Mouse (Mus musculus) liver, embryonic 15.5 days (tissue): Measurements from ENCODE around the gene Coro7. TPM values are rescaled to one million over a fixed set of nuclear protein-coding genes. Genes with fewer than 3 reads are reported as not detected.

ENCODE experiments used
- ATAC-seq: fragments of 200-750 bp; cut with Nextera tagmentation; 2 replicates; pipeline ENCODE4 v1.8.0; 2017; ENCODE audit warnings: moderate number of reproducible peaks, mild to moderate bottlenecking, moderate library complexity; ENCODE audit not compliant: insufficient read depth
- H3K27ac ChIP-seq: fragments of 300-500 bp; sonication (generic); replicated peaks from 2 replicates; pipeline ENCODE4 v1.5.1; 2015; ENCODE audit warnings: mild to moderate bottlenecking, inconsistent platforms
- H3K27me3 ChIP-seq: fragments of 300-500 bp; sonication (generic); 2 replicates; pipeline ENCODE4 v1.6.1; 2015; ENCODE audit warnings: mild to moderate bottlenecking, inconsistent platforms
- H3K36me3 ChIP-seq: fragments of 300-500 bp; sonication (generic); replicated peaks from 2 replicates; pipeline ENCODE4 v1.6.1; 2015; ENCODE audit warnings: moderate library complexity, mild to moderate bottlenecking, inconsistent platforms
- H3K4me1 ChIP-seq: fragments of 300-500 bp; sonication (generic); replicated peaks from 2 replicates; pipeline ENCODE4 v1.6.1; 2015; ENCODE audit warnings: inconsistent platforms
- H3K4me2 ChIP-seq: fragments of 300-500 bp; sonication (generic); 2 replicates; pipeline ENCODE4 v1.6.1; 2015; ENCODE audit warnings: moderate library complexity, mild to moderate bottlenecking, inconsistent platforms
- H3K4me3 ChIP-seq: fragments of 300-500 bp; sonication (generic); replicated peaks from 2 replicates; pipeline ENCODE4 v1.5.1; 2015; ENCODE audit warnings: mild to moderate bottlenecking, inconsistent platforms
- H3K9ac ChIP-seq: fragments of 300-500 bp; sonication (generic); 2 replicates; pipeline ENCODE4 v1.6.1; 2015; ENCODE audit warnings: moderate library complexity, mild to moderate bottlenecking, inconsistent platforms
- H3K9me3 ChIP-seq: fragments of 300-500 bp; sonication (generic); replicated peaks from 2 replicates; pipeline ENCODE4 v1.6.1; 2016; ENCODE audit warnings: inconsistent platforms
- WGBS: fragments of 180-500 bp; shearing (Covaris S2); methylation state at CpG from one replicate; pipeline ENCODE4 v1.1.7; 2015; ENCODE audit warnings: mixed read lengths; ENCODE audit not compliant: insufficient replicate concordance; 5-methylcytosine and 5-hydroxymethylcytosine counted together
- polyA plus RNA-seq: library from polyadenylated mRNA; unstranded; fragments of >200 nt; fragmentation: Nextera tagmentation; extraction: Ambion mirVana; gene quantifications from 2 replicates; pipeline ENCODE4 v1.2.1, GENCODE M21; 2015

The Coro7 gene
- polyA plus RNA-seq, 1 experiment from 2014 or later, result 10.5 TPM

DNA sequence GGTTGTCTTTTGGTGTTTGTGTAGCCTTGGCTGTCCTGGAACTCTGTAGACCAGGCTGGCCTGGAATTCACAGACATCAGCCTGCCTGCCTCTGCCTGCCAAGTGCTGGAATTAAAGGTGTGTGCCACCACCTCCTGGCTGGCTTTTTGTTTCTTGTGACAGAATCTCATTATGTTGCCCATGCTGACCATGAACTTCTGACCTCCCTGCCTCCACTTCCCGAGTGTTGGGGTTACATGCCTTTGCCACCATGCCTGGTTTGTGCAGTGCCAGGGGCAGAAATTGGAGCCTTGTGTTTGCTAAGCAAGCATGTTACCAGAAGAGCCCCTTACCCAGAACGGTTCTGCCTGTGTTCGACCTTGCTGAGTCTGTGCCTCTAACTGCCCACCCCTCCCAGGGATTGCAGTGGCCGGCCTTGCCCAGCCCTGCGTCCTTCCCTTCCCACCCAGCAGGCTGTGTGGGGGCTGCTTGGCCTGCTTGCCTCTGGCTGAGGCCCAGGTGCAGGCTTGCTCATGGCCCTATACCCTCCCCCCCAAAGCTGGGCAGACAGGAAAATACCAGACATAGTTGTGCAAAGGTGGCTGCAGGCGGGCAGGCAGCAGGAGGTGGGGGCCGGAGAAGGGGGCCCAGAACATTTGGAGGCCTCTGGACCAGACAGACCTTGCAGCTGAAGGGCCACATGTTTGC, 76.7 kb downstream of the Coro7 start:
- WGBS, result 56% methylated on average over 7 of the region's 7 CpGs
- H3K4me1 ChIP-seq, result peaks cover 75% of the 10 kb centered on the region

DNA sequence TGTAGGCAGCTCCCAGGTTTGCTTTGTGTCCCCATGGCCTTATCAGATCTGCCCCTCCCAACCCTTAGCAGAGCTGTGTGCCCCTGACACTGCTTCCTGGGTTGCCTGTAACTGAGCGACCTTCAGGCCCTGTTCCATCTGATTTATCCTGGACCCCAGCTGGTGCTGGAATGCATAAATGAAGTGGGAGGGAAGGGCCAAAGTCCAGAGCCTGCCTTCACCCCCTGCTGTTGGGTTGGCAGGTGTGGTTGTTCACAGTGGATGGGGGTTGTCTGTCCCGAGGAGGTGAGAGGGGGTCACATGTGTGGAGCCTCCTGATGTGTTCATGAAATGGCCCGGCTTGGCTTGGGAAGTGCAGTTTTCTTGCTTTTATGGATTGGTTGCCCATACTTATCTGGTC, 77.4 kb downstream of the Coro7 start:
- Histone ChIP-seq H3K9ac (no peak overlapping the region), H3K4me1 (peaks cover 71% of the 10 kb centered on the region), H3K27ac (peak overlapping the region; percentile 29; the same call in 1 of the 2 replicates), H3K4me3 (no peak overlapping the region), H3K27me3 (peaks cover 8% of the 10 kb centered on the region; the same call in 1 of the 2 replicates), H3K4me2 (peak overlapping the region; percentile 2; the same call in 1 of the 2 replicates), H3K9me3 (no peaks in the 10 kb centered on the region), H3K36me3 (no peaks in the 10 kb centered on the region)
- WGBS, result 27% methylated on average over 3 of the region's 3 CpGs
- peak; percentile 35; the same call in 1 of the 2 replicates for ATAC-seq

More for the DNA sequence above, 76.7 kb downstream of the Coro7 start:
- no peak overlapping the region for H3K4me3 ChIP-seq
- no peak overlapping the region for H3K9ac ChIP-seq
- no peaks in the 10 kb centered on the region for H3K36me3 ChIP-seq
- no peaks in the 10 kb centered on the region for H3K9me3 ChIP-seq
- ATAC-seq, result no peak
- H3K27ac ChIP-seq, result peak overlapping the region; percentile 29; the same call in 1 of the 2 replicates
- peaks cover 2% of the 10 kb centered on the region; the same call in 1 of the 2 replicates for H3K27me3 ChIP-seq
- no peak overlapping the region for H3K4me2 ChIP-seq

DNA sequence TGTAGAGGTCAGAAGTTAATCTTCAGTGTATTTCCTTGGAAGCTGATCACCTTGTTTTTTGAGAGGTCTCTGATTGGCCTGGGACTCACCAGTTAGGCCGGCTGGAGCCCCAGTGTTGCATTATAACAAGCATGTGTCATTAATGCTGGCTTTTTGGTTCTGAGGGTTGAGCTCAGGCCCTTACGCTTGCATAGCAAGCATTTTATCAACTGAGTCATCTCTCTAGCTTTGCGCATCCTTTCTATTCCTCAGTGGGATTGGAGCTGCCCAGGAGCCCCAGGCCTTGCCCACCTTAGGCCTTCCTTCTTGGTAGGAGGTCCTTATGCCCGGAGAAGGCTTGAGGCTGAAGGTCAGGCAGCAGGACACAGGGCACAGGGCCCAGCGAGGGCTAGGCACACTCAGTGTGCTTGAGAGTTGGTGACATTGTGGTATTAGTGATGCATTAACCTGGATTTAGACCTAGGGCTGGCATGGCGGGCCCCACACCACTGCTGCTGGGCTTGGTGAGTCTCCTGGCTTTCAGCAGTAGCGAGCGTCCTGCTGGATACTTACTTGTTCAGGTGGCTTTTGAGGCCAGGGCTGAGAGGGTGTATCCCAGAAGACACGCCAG, 78.8 kb downstream of the Coro7 start:
- peaks cover 69% of the 10 kb centered on the region for H3K4me1 ChIP-seq
- no peak overlapping the region for H3K9ac ChIP-seq
- WGBS, result 55% methylated on average over 9 of the region's 9 CpGs
- no peak overlapping the region for H3K4me3 ChIP-seq
- peaks cover 22% of the 10 kb centered on the region for H3K27me3 ChIP-seq
- no peak for ATAC-seq
- no peak overlapping the region for H3K4me2 ChIP-seq
- no peaks in the 10 kb centered on the region for H3K9me3 ChIP-seq
- no peak overlapping the region for H3K27ac ChIP-seq
- H3K36me3 ChIP-seq, result no peaks in the 10 kb centered on the region

DNA sequence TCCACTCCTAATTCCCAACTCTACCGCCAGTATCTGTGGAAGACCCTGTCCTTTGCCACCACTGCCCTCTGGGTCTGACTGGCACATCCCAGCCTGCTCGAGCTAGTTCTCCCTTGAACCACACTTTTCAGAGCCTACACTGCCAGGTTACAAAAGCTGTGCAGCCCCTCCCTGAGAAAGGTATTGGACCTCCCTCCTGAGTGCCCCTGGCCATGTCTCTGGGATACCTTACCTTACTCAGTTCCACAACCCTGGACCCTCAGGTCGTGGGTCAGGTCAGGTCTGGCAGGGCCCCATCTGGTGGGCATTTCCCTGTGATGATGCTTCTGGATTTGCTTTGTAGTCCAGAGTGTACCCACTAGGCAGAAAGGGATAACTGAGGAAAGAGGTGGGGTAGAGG, 80.0 kb downstream of the Coro7 start:
- peaks cover 33% of the 10 kb centered on the region for H3K27me3 ChIP-seq
- H3K27ac ChIP-seq, result no peak overlapping the region
- H3K4me3 ChIP-seq, result no peak overlapping the region
- H3K9ac ChIP-seq, result no peak overlapping the region
- peaks cover 71% of the 10 kb centered on the region for H3K4me1 ChIP-seq
- WGBS, result 51% methylated on average over 3 of the region's 3 CpGs
- no peaks in the 10 kb centered on the region for H3K9me3 ChIP-seq
- no peak overlapping the region for H3K4me2 ChIP-seq
- no peak for ATAC-seq
- H3K36me3 ChIP-seq, result no peaks in the 10 kb centered on the region

DNA sequence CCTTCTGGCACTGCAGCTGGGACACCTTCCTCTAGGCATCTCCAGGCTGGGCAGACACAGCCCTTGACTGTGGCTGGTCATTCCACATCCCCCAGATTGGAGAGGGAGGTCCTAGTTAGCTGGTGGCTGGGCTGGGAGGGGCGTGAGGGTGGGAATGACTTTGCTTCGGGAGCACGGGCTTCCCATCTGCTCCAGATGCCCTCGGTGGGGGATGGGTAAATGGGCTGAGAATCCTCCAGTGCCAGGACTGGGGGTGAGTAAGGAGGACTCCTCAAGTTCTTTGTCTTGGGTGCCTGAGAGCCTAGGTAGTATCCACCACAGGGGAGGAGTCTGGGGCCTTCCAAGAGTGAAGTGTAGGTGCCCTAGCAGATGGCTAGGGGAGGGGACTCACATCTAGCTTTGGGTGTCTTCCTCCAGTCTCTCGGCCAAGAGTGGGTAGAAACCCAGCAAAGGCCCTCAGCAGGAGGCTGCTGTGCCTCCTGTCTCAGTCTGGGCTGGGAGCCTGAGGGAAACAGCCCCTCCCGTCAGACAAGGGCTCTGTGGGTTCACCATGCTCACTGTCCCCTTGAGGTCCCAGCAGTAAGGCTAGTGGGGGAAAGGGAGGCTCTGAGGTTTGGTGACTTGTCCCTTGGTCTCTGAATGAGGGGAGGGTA, 80.6 kb downstream of the Coro7 start:
- WGBS, result 45% methylated on average over 6 of the region's 6 CpGs
- ATAC-seq, result no peak
- Histone ChIP-seq H3K9me3 (no peaks in the 10 kb centered on the region), H3K4me1 (peaks cover 71% of the 10 kb centered on the region), H3K4me2 (no peak overlapping the region), H3K4me3 (no peak overlapping the region), H3K9ac (no peak overlapping the region; the same call in 1 of the 2 replicates), H3K27me3 (peaks cover 39% of the 10 kb centered on the region), H3K27ac (no peak overlapping the region), H3K36me3 (no peaks in the 10 kb centered on the region)

DNA sequence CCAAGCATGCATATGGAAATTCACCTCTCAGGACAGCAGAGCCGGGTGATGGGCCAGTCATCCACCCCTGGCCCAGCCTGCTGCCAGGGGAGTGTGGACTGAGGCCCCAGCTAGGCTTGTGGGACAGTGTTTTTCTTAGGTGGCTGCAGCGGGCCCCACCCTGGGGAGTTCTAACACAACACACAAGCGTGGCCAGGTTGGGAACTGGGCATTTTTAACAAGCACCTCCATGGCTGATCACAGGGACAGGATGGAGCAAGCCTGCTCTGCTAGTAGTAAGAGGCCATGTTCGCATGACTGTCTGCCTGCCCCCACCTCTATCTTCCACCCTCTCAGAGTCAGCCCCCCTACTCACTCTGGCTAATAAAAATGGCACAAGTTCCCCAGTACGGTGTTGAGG, 81.5 kb downstream of the Coro7 start:
- 63% methylated on average over 5 of the region's 5 CpGs for WGBS
- Histone ChIP-seq H3K9ac (no peak overlapping the region), H3K4me3 (no peak overlapping the region), H3K9me3 (no peaks in the 10 kb centered on the region), H3K4me2 (no peak overlapping the region), H3K36me3 (no peaks in the 10 kb centered on the region), H3K27ac (no peak overlapping the region), H3K27me3 (peaks cover 49% of the 10 kb centered on the region), H3K4me1 (peaks cover 66% of the 10 kb centered on the region)
- no peak for ATAC-seq

DNA sequence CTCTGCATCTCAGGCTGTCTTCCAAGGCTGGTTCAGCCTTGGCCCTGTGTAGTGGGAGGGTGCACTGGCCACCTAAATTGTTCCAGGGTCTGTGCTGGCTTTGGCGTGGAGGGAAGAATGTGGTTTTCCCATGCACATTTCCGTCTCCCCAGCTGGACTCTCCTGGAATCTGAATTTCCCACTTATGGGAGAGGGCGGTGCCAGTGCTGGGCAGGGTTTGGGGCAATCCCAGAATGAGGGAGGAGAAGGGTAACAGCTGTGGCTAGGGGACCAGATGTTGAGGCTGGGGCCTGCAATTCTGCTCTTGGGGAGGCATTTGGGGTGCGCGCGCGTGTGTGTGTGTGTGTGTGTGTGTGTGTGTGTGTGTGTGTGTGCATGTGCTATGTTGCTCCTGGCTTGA, 82.3 kb downstream of the Coro7 start:
- 72% methylated on average over 7 of the region's 7 CpGs for WGBS
- H3K4me3 ChIP-seq, result no peak overlapping the region
- H3K9ac ChIP-seq, result no peak overlapping the region
- H3K4me1 ChIP-seq, result peaks cover 60% of the 10 kb centered on the region
- no peaks in the 10 kb centered on the region for H3K9me3 ChIP-seq
- peaks cover 57% of the 10 kb centered on the region for H3K27me3 ChIP-seq
- no peak overlapping the region for H3K27ac ChIP-seq
- no peaks in the 10 kb centered on the region for H3K36me3 ChIP-seq
- no peak for ATAC-seq
- H3K4me2 ChIP-seq, result no peak overlapping the region

DNA sequence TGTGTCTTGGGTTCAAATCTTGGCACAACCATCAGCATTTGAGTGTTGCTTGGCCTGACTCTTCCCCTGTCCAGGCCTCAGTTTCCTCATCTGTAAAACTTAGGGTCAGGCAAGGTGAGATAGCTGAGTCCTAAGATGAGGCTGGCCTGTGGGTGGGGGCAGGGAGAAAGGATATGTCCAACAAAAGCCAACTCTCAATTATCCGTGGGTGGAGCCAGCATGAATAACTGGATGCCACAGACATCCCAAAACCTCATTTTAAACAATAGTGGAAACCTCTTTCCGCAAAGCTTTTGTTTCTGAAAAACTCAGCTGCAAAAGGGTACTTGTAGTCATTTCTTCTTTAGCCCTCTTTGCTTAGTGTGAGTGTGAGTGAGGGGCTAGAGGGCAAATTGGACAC, 82.7 kb downstream of the Coro7 start:
- Histone ChIP-seq H3K9me3 (no peaks in the 10 kb centered on the region), H3K27ac (no peak overlapping the region), H3K4me1 (peaks cover 56% of the 10 kb centered on the region), H3K27me3 (peaks cover 61% of the 10 kb centered on the region), H3K4me3 (no peak overlapping the region), H3K9ac (no peak overlapping the region), H3K4me2 (no peak overlapping the region), H3K36me3 (no peaks in the 10 kb centered on the region)
- WGBS, result 56% methylated on average over 2 of the region's 2 CpGs
- no peak for ATAC-seq

DNA sequence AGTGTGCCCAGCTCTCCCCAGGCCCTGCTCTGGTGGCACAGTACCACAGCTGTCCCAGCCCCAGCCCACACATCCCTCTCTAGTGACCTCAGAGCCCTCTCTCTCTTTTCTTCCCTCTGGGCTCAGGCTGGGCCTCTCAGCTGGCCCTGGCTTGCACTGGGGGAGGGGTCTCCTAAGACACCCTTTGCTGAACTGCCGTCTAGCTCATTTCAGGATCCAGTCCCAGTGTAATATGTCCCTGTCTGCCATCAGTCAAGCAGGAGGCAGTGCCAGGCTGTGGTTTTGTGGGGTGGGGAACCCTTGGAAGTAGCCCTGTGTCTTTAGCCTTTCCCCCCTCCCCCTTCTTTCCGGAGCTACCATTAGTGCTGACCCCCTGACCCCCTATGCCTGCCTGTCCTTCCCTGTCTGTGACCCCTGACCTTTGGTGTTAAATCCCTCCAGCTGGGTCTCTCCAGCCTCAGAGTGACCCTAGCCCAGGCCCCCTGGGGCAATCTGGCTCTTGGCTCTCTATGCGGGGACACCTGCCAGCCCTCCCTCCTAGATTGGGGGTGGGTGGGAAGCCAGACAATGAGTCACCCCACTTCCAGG, 83.3 kb downstream of the Coro7 start:
- Histone ChIP-seq H3K9me3 (no peaks in the 10 kb centered on the region), H3K9ac (0 out of 2 replicates have a peak overlapping the region, but pooled peaks have one; percentile 8), H3K27me3 (peaks cover 65% of the 10 kb centered on the region), H3K4me1 (peaks cover 52% of the 10 kb centered on the region), H3K4me3 (peak overlapping the region; percentile 60; the same call in 1 of the 2 replicates), H3K36me3 (no peaks in the 10 kb centered on the region), H3K27ac (no peak overlapping the region), H3K4me2 (peak overlapping the region; percentile 69)
- 53% methylated on average over 3 of the region's 3 CpGs for WGBS
- no peak for ATAC-seq

DNA sequence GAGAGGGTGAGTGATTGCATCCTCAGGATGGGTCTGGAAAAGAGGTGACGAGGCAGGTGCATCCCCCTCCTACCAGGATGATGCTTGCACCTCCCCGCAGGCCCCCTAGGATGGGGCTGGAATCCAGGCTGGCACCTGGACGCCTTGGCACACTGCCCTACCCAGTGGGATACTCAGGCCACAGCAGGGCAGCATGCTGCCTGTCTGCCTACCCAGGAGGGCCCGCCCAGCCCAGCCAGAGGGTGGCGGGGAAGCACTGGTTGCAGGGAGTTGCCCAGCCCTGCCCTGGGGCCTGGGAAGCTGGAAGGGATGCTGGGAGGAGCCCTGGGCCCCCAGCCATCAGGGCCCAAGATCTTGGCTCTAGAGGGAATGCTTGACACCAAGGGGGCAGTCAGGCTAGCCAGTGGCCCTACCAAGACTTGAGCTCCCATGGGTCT, 84.0 kb downstream of the Coro7 start:
- H3K9ac ChIP-seq, result no peak overlapping the region
- WGBS, result 30% methylated on average over 5 of the region's 5 CpGs
- H3K27me3 ChIP-seq, result peaks cover 69% of the 10 kb centered on the region
- ATAC-seq, result no peak; the same call in 1 of the 2 replicates
- peak overlapping the region; percentile 69 for H3K4me2 ChIP-seq
- H3K4me3 ChIP-seq, result peak overlapping the region; percentile 60
- H3K36me3 ChIP-seq, result 0 out of 2 replicates have a peak, but pooled peaks cover 2% of the 10 kb centered on the region
- H3K4me1 ChIP-seq, result peaks cover 45% of the 10 kb centered on the region
- H3K9me3 ChIP-seq, result no peaks in the 10 kb centered on the region
- H3K27ac ChIP-seq, result no peak overlapping the region
